Mouse (Mus musculus): Measurements from ENCODE around the gene Arhgap22.

Arhgap22 gene

GRCm38 (mm10) chr14:33215163-33215562 is 1.3 kb downstream of the Arhgap22 start:
- DNase-seq = no peak

- no peak for DNase-seq
These were observed 2.8 kb downstream of the Arhgap22 start for GRCm38 (mm10) chr14:33216343-33217208.

DNA sequence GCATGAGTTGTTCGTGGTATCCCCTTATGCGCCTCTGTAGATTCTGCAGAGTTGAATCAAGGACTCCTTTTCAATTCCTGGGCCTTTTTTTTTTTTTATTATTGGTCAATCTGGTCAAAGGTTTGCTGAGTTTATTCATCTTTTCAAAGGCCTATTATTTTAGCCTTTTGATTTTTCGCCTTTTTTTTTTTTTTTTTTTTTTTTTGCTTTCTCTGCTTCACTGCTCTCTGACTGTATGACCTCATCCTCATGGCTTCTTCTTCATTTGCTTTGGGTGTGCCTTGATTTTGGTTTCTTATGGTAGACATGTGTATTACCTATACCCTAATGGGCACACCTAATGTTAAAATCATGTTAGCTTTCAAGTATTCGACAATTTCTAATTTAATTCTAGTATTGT is 11.4 kb downstream of the Arhgap22 start:
- DNase-seq = no peak

DNA sequence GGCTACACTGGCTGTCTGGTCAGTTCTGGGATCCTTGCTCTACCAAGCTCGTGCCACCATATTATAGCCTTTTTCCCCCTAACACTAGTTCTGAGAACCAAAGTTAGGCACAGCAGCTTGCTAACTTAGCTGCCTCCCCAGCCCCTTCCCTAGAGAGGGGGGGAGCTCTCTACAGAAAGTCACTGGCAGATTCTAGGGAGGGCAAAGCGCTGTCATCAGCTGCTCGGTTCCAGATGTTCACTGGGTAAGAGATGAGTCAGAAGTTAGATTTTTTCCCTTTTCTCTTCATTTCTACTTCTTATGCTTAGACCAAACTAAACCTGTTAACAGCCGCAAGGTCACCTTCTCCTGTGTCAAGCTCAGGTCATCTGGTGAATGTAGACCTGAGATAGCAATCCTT is 16.8 kb downstream of the Arhgap22 start:
- DNase-seq = no peak

GRCm38 (mm10) chr14:33231311-33231710 is 17.5 kb downstream of the Arhgap22 start:
- DNase-seq = no peak

GRCm38 (mm10) chr14:33232048-33232447 is 18.2 kb downstream of the Arhgap22 start:
- DNase-seq = peak; percentile 24

DNA sequence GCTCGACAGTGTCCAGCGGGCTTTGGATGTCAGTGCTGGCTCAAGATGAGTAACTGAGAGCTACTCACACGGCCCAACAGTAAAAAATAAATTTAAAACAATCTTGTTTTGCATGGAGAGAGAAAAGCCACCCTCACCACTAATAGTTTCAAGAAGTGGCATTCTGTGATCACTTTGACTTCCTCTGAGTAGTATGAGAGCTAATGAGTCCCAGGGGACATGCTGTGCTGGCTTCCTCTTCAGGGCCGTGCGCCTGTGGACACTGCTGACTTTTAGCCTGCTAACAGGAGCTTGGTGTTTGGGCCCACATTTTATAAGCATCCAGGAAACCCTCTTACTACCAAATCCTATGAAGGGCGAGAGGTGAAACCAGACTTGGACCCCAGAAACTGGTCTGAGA is 21.8 kb downstream of the Arhgap22 start:
- peak in 1 of 2 experiments; percentile 12 for DNase-seq

DNA sequence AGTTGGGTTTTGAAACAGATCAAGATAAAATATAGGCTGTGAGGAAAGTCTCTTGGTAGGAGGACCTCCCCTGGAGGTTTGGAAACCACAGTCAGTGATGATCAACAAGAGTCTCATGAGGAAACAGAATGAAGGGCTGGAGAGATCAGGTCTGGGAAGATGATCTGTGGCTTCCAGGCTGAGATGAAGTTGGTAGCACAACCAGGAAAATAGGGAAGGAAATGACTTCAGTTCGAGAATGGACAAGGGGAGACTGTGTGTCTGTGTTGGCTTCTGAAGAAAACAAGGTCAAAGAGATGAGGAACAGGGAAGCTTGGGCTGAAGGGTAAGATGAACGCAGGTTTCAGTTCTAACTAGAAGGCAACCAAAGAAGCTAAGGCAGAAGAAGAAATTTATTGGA is 26.6 kb downstream of the Arhgap22 start:
- peak in 1 of 2 experiments; percentile 19 for DNase-seq

DNA sequence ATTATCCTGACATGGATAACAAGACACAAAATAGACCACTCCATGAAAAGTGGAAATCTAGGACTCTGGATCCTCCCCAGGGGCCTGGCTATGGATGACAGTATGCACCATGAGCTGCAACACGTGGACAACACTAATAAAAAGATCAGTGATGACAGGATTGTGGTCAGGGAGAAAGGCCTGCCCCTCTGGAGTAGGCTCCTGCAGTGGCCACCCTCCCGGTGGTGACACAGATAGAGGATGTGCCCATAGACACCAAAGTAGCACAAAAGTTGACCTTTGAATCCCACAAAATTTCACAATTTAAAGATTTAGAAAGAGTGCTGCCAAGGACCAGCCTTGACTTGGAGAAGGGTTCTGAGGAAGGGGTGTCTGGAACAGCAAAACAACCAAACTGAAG is 29.4 kb downstream of the Arhgap22 start:
- peak; percentile 27 to 37 for DNase-seq

- no peak for DNase-seq
These were observed 30.7 kb downstream of the Arhgap22 start for GRCm38 (mm10) chr14:33244519-33244918.

DNA sequence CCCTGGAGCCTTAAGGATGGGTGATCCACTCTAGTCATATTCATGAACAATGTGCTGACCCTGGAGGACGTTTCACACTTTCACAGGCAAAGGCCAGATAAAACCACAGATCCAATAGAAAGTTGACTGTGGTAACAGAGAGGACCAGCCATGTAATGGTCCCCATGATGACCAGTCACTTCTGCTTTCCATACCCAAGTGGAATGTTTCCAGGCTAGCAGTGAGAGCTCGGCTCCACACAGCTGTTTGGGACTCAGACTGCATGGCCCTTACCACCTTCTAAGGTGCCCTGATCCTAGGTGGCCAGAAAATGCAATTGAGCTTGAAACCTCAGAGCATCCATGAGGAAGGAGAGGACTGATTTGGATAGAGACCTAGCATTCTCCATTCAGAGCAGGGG is 31.1 kb downstream of the Arhgap22 start:
- DNase-seq = peak in 1 of 2 experiments; percentile 9

GRCm38 (mm10) chr14:33246476-33246875 is 32.6 kb downstream of the Arhgap22 start:
- peak; percentile 35 to 40 for DNase-seq

DNA sequence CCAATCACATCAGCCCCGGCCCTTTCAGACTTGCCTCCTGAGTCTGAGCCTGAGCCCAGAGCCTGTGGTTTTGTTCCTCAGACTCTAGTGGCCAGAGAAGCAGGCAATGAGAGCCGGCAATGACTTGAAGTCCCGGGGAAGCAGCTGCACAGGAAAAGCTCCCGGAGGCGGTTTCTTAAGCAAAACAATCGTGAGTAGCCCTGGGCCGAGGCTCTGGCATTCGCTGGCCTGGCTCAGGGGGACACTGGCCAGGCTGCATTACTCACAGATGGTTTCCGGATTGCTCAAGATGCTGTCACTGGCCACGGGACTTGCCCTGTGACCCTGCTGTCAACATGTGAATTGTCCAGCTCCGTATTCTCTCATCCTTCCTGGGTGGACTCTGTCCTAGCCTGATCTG is 33.8 kb downstream of the Arhgap22 start:
- DNase-seq = peak; percentile 65 to 68

- no peak for DNase-seq
These were observed 34.9 kb downstream of the Arhgap22 start for GRCm38 (mm10) chr14:33248741-33249140.

DNA sequence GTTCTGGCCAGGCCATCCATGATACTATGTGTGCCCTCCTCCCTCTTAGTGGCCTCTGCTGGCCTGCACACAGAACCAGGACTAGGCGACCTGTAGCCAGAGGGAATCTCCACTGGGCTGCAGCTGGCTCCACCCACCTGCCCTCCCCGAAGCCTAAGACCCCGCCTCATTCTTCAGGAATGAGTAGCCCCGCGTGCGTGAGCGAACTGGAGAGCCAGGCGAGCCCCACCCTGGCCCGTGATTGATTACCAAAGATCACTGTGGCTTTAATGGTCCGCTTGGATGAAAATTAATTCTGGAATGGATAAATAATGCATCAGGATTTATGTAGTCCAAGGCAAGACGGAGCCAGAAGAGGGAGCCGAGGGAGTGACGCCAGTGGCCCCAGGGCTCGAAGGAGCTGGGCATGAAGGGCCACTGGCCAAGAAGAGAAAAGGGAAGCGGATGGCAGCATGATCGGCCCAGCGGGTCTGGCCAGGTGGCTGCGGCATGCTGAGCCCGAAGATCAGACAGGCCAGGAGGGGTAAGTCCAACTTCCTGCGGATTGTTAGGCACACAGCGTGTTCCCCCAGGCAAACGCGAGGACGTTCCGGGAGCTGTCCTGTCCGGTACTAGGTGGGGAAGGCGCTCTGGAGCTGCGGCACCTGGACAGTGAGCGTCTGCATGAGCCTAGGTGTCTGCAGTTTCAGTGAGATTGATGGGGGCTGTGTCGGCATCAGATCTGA is 36.6 kb downstream of the Arhgap22 start:
- DNase-seq = peak; percentile 57 to 64

DNA sequence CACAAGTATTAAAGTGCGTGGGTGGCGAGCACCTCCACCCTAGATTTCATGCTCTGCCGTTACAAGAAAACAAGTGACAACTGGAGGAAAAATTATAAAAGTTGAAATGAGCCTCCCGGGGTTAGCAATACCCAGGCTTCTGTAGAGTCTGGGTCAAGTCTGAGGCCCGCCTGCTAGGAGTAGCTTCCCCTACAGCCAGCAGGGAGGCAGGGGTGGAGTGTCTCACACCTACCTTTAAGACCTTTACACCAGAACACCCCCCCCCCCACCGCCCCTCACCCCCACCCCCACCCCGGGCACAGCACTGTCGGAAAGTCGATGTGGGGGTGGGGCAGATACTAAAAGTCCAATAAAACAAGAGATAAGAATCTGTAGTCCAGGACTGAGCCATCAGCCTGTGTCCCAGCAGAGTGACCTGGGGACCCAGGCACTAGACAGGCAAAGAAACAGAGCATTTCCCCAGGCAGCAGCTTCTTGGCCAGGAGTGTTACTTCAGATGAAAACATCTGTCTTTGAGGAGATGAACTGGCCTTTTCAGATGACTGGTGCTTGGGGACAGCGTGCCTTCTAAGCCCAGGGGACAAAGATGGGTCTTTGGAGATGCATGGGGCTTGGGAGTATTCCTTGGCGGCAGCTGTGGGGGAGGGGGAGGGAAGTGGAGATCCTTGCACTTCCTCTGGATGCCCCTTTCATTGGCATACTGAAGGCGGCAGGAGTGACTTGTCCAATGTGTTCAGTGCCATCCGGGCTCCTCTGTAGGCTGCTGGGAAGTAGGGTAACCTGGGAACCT is 37.3 kb downstream of the Arhgap22 start:
- no peak for DNase-seq

DNA sequence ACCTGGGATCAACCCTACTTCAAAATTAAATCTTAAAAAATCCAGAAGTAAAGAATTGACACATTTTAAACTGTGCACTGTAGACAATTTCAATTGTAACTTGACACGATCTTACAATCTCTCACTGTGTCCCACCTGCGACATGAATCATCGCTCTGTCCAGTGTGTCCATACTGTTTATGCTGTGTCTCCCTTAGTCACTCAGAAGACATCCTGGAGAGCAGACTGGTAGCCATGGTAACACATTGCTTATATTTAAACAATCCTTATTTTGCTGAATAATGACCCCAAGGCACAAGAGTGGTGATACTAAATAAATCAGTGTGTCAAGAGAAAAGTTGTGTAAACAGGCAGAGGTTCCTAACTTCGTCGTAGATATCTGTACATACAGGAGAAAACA is 44.4 kb downstream of the Arhgap22 start:
- no peak for DNase-seq

- DNase-seq = no peak
These were observed 46.3 kb downstream of the Arhgap22 start for GRCm38 (mm10) chr14:33260131-33260530.

GRCm38 (mm10) chr14:33264795-33265194 is 51.0 kb downstream of the Arhgap22 start:
- no peak for DNase-seq

DNA sequence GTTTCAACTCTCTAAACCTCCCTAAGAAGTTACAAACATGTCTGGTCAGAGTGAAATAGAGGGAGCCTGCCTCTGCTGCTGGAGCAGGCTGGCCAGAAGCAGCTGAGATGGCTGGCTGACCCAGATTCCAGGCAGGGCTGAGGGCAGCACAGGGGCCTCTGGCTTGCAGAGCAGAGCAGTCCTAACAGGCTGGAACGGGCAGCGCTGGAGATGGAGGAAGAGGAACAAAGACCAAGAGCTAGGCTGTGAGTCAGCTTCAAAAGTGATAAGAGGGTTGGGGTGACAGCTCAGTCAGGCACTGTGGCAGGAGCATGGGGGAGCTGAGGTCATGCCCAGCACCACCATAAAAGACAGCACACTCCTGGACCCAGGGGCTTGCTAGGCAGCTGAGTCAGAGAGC is 62.4 kb downstream of the Arhgap22 start:
- DNase-seq = no peak

- no peak for DNase-seq
These were observed 64.5 kb downstream of the Arhgap22 start for GRCm38 (mm10) chr14:33278374-33278773.

DNA sequence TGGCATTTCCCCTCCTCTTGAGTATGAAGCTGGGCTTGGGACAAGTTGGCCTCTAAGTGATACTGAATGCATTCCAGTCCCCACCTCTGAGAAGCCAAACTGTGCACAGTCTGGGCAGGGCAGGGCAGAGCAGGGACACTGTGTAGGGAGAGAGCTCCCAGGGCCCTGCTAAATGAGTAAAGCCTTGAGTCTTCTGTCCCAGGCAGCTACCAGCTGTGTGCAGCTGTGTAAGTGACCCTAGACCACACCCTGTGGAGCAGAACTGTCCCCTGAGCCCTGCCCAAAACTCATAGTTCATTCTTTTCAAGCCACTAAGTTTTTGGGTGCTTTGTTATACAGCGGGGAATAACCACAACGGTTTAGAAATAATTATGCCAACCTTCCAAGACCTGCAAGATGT is 67.1 kb downstream of the Arhgap22 start:
- DNase-seq = no peak

DNA sequence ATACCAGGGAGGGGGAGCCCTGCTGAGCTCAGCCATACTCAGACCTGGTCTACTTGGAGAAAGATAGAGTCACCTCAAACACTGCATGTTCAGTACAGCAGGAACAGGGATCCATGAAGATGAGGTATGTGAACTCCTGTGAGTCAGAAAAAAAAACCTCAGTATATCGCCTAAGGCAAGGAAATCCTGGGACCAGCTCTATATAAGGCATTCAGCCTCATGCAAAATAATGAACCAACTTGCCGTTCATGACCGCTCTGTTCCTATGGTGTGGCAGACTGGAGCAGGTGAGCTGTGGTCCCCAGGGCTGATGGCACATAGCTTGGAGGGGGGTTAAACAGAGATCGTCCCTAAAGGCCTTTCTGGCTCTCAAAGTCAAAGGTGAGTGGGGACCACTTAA is 68.6 kb downstream of the Arhgap22 start:
- no peak for DNase-seq
